Mouse (Mus musculus) limb, embryonic 13.5 days (tissue): Measurements from ENCODE around the gene Gm27021. TPM values are rescaled to one million over a fixed set of nuclear protein-coding genes. Genes with fewer than 3 reads are reported as not detected.
A peak's percentile ranks its signal among the peaks of the same experiment; 100 is the strongest.

Source experiments
- ATAC-seq: fragments of 200-750 bp; cut with Nextera tagmentation; 2 replicates; pipeline ENCODE4 v1.8.0; 2017; ENCODE audit warnings: low read depth, moderate number of reproducible peaks, moderate TSS enrichment; ENCODE audit not compliant: low FRiP score
- H3K27ac ChIP-seq: fragments of 300-500 bp; sonication (generic); 2 replicates; pipeline ENCODE4 v1.5.1; 2015; ENCODE audit warnings: inconsistent platforms, mild to moderate bottlenecking, moderate library complexity
- H3K27me3 ChIP-seq: fragments of 300-500 bp; sonication (generic); 2 replicates; pipeline ENCODE4 v1.6.1; 2015; ENCODE audit warnings: mild to moderate bottlenecking, inconsistent platforms
- H3K36me3 ChIP-seq: fragments of 300-500 bp; sonication (generic); 2 replicates; pipeline ENCODE4 v1.6.1; 2015; ENCODE audit warnings: inconsistent platforms, mild to moderate bottlenecking, moderate library complexity
- H3K4me1 ChIP-seq: fragments of 300-500 bp; sonication (generic); 2 replicates; pipeline ENCODE4 v1.6.1; 2015; ENCODE audit warnings: inconsistent platforms
- H3K4me2 ChIP-seq: fragments of 300-500 bp; sonication (generic); replicated peaks from 2 replicates; pipeline ENCODE4 v1.6.1; 2015; ENCODE audit warnings: inconsistent platforms, mild to moderate bottlenecking, moderate library complexity
- H3K4me3 ChIP-seq: fragments of 300-500 bp; sonication (generic); 2 replicates; pipeline ENCODE4 v1.5.1; 2015; ENCODE audit warnings: moderate library complexity, mild to moderate bottlenecking, inconsistent platforms
- H3K9ac ChIP-seq: fragments of 300-500 bp; sonication (generic); 2 replicates; pipeline ENCODE4 v1.6.1; 2015; ENCODE audit warnings: mild to moderate bottlenecking, inconsistent platforms
- H3K9me3 ChIP-seq: fragments of 300-500 bp; sonication (generic); 2 replicates; pipeline ENCODE4 v1.6.1; 2016; ENCODE audit warnings: inconsistent platforms
- WGBS: fragments of 180-500 bp; shearing (Covaris S2); methylation state at CpG from one replicate; pipeline ENCODE4 v1.1.7; 2015; 5-methylcytosine and 5-hydroxymethylcytosine counted together
- polyA plus RNA-seq: library from polyadenylated mRNA; unstranded; fragments of >200 nt; fragmentation: Nextera tagmentation; extraction: Ambion mirVana; gene quantifications from 2 replicates; pipeline ENCODE4 v1.2.1, GENCODE M21; 2015

Gene Gm27021
- polyA plus RNA-seq, 1 experiment from 2014 or later: 5.5 TPM

DNA sequence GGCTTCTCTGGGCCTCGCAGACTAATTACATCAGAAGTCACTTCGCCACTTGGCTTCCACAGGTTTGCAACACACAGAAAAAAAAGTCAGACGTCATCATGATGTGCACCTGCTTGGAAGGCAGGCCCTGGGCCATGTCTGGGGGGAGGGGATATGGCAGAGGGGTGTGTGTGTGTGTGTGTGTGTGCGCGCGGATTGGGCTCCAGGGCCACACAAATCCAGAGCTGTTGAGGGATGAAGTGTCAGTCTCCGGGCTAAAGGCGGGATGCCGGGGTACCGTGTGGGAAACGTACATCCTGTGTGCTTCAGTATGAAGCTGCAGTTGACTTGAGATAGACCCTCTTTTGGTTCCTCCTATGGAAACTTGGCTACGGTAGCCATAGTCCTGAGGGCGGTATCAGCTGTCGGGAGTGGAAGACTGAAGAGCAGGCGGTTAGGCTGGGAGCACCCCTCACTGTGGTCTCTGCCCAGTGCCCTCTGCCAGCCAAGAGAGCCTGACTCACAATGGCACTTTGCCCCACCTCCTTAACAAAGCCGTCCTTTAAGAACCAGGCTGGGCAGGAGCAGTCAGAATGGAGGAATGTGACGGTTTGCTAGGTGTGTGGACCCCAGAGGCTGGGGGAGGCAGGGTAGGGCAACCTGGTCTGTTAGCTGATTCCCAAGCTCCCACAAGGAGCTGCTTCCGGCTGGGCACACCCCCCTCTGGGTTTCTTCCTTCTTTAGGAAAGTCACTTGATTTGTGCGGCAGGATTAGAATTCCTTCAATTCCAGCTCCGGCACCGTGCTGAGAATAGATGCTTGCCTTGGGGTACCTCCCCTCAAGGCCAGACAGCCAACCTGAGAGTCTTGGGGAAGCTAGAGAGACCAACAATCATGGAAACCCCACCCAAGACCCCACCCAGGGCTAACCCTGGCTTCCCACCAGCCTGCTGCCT, 36.2 kb downstream of the Gm27021 start:
- WGBS: 72% methylated on average over 21 of the region's 21 CpGs

GRCm38 (mm10) chr8:120630848-120631247, 37.0 kb downstream of the Gm27021 start:
- no peak overlapping the region for H3K4me2 ChIP-seq
- peaks cover 25% of the 10 kb centered on the region for H3K27me3 ChIP-seq
- 0 out of 2 replicates have a peak, but pooled peaks cover 6% of the 10 kb centered on the region for H3K9me3 ChIP-seq
- H3K4me3 ChIP-seq: no peak overlapping the region
- H3K27ac ChIP-seq: no peak overlapping the region
- peaks cover 43% of the 10 kb centered on the region for H3K4me1 ChIP-seq
- no peak overlapping the region for H3K9ac ChIP-seq
- 37% methylated on average over 6 of the region's 6 CpGs for WGBS
- H3K36me3 ChIP-seq: no peaks in the 10 kb centered on the region
- ATAC-seq: no peak

More for the DNA sequence above, 36.2 kb downstream of the Gm27021 start:
- Histone ChIP-seq H3K9ac (no peak overlapping the region), H3K4me1 (peaks cover 43% of the 10 kb centered on the region), H3K9me3 (0 out of 2 replicates have a peak, but pooled peaks cover 6% of the 10 kb centered on the region), H3K36me3 (no peaks in the 10 kb centered on the region), H3K27ac (no peak overlapping the region), H3K4me3 (no peak overlapping the region), H3K27me3 (peaks cover 33% of the 10 kb centered on the region), H3K4me2 (no peak overlapping the region)
- no peak for ATAC-seq

DNA sequence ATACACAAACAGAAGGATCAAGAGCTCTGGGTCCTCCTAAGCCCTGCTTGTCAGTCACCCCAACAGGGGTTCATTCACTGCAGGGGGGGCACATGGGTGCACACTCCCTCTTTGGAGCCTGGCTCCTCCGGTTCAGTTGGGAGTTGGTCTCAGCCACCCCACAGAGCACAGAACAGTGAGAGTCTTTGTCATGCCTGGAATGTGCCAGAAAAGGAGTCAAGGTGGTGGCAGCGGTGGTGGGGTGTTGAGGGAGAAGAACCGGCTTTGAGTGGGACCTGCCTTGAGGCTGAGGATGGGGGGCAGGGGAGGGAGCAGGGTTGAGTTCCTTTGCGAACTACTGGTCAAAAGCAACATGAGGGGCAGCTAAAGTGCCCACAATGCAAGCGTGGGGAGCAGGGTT, 37.8 kb downstream of the Gm27021 start:
- Histone ChIP-seq H3K4me1 (peaks cover 43% of the 10 kb centered on the region), H3K4me3 (no peak overlapping the region), H3K9me3 (0 out of 2 replicates have a peak, but pooled peaks cover 6% of the 10 kb centered on the region), H3K36me3 (no peaks in the 10 kb centered on the region), H3K27ac (no peak overlapping the region), H3K9ac (no peak overlapping the region), H3K4me2 (no peak overlapping the region), H3K27me3 (peaks cover 19% of the 10 kb centered on the region)
- WGBS: 47% methylated on average over 5 of the region's 5 CpGs
- ATAC-seq: no peak

GRCm38 (mm10) chr8:120627298-120627697, 40.6 kb downstream of the Gm27021 start:
- Histone ChIP-seq H3K9ac (no peak overlapping the region), H3K4me3 (no peak overlapping the region), H3K4me1 (peaks cover 22% of the 10 kb centered on the region), H3K27ac (no peak overlapping the region), H3K36me3 (no peaks in the 10 kb centered on the region), H3K9me3 (no peaks in the 10 kb centered on the region), H3K4me2 (no peak overlapping the region), H3K27me3 (no peaks in the 10 kb centered on the region)
- ATAC-seq: no peak
- WGBS: 94% methylated on average over 5 of the region's 5 CpGs

- no peak overlapping the region for H3K4me2 ChIP-seq
- H3K9me3 ChIP-seq: no peaks in the 10 kb centered on the region
- no peak overlapping the region for H3K4me3 ChIP-seq
- no peaks in the 10 kb centered on the region for H3K36me3 ChIP-seq
- ATAC-seq: no peak
- peaks cover 14% of the 10 kb centered on the region; the same call in 1 of the 2 replicates for H3K4me1 ChIP-seq
- H3K27me3 ChIP-seq: no peaks in the 10 kb centered on the region
- no peak overlapping the region for H3K9ac ChIP-seq
- WGBS: 64% methylated on average over 11 of the region's 11 CpGs
- H3K27ac ChIP-seq: no peak overlapping the region
Observed at GRCm38 (mm10) chr8:120626461-120626860, 41.4 kb downstream of the Gm27021 start.

DNA sequence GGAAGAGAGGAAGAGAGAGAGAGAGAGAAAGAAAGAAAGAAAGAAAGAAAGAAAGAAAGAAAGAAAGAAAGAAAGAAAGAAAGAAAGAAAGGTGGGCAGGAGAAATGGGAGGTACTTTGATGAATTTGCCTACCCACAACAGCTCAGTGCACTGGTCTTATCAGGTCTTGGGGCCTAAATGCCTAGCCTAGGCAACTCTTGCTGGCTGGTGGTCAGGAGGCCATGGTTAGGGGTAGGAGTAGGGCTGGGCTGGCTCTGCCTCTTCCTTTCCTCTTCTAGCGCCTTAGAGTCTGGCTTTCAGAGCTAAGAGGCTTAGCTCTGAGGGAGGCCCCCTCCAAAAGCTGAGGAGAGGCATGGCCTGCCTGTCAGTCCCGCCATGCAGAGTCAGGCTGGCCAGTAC, 44.3 kb downstream of the Gm27021 start:
- Histone ChIP-seq H3K9me3 (no peaks in the 10 kb centered on the region), H3K4me2 (no peak overlapping the region), H3K36me3 (no peaks in the 10 kb centered on the region), H3K4me3 (no peak overlapping the region), H3K27ac (no peak overlapping the region), H3K4me1 (no peaks in the 10 kb centered on the region), H3K27me3 (no peaks in the 10 kb centered on the region), H3K9ac (no peak overlapping the region)
- WGBS: 56% methylated on average over 1 of the region's 2 CpGs
- ATAC-seq: no peak

GRCm38 (mm10) chr8:120622161-120622560, 45.7 kb downstream of the Gm27021 start:
- Histone ChIP-seq H3K27me3 (no peaks in the 10 kb centered on the region), H3K9ac (no peak overlapping the region), H3K4me1 (no peaks in the 10 kb centered on the region; the same call in 1 of the 2 replicates), H3K9me3 (no peaks in the 10 kb centered on the region), H3K36me3 (no peaks in the 10 kb centered on the region), H3K27ac (no peak overlapping the region), H3K4me3 (no peak overlapping the region), H3K4me2 (no peak overlapping the region)
- 74% methylated on average over 14 of the region's 14 CpGs for WGBS
- no peak for ATAC-seq

GRCm38 (mm10) chr8:120620441-120620840, 47.4 kb downstream of the Gm27021 start:
- 53% methylated on average over 7 of the region's 7 CpGs for WGBS
- H3K4me1 ChIP-seq: no peaks in the 10 kb centered on the region; the same call in none of the 2 replicates
- no peaks in the 10 kb centered on the region for H3K9me3 ChIP-seq
- H3K27me3 ChIP-seq: no peaks in the 10 kb centered on the region
- peak overlapping the region; percentile 19; the same call in 1 of the 2 replicates for H3K9ac ChIP-seq
- no peak overlapping the region for H3K27ac ChIP-seq
- no peak overlapping the region for H3K4me3 ChIP-seq
- no peaks in the 10 kb centered on the region for H3K36me3 ChIP-seq
- no peak for ATAC-seq
- no peak overlapping the region for H3K4me2 ChIP-seq

DNA sequence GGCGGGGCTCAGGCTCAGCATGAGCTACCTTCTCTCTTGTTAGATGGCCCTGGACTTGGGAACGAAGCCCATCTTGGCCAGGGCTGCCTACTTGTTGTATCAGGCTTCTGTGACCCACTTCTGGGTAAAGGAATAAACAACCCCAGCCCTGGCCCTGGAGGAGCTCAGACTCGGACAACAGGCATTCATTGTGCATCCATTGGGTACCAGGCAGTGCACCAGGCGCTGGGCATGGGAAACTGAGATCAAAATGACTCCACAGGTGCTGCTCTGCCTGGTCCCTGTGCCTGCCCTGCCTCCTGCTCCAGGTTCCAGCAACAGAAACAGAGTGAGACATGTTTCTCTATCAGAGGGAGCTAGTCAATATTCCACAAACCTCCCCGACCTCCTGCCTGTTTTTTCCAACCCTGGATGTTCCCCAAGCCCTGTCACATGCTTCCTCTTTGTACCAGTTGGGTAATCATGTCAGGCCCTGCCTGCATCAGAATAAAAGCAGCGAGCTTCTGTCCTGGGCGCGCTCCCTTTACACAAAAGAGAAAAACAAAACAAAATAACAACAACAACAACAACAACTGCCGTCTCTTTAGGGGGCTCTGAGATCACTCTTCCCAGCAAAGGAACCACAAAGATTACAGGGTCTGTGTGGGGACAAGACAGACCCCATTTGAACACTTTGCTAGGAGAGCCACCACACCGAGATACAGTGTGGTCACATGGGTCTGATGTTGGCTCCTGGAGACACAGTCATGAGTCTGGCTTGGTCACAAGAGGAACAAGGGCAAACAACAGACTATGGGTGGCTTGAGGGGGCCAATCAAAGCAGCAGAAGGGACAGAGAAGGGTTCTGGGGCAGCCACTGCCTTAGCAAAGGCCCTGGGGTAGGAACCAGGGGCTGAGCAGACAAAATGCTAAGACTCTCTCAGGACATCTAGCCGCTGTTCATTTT, 48.4 kb downstream of the Gm27021 start:
- no peak overlapping the region for H3K27ac ChIP-seq
- 0 out of 2 replicates have a peak overlapping the region, but pooled peaks have one; percentile 19 for H3K9ac ChIP-seq
- H3K9me3 ChIP-seq: no peaks in the 10 kb centered on the region
- H3K4me3 ChIP-seq: no peak overlapping the region
- H3K4me2 ChIP-seq: no peak overlapping the region
- no peaks in the 10 kb centered on the region; the same call in none of the 2 replicates for H3K4me1 ChIP-seq
- 74% methylated on average over 10 of the region's 11 CpGs for WGBS
- H3K36me3 ChIP-seq: no peaks in the 10 kb centered on the region
- no peak for ATAC-seq
- no peaks in the 10 kb centered on the region for H3K27me3 ChIP-seq

- Histone ChIP-seq H3K4me3 (no peak overlapping the region), H3K4me1 (no peaks in the 10 kb centered on the region; the same call in none of the 2 replicates), H3K27ac (no peak overlapping the region), H3K4me2 (peak overlapping the region; percentile 21; the same call in 1 of the 2 replicates), H3K36me3 (no peaks in the 10 kb centered on the region), H3K27me3 (no peaks in the 10 kb centered on the region), H3K9ac (no peak overlapping the region), H3K9me3 (no peaks in the 10 kb centered on the region)
- whole genome bisulfite sequencing: 1% methylated on average over 6 of the region's 6 CpGs
- ATAC-seq: 0 out of 2 replicates have a peak, but pooled peaks have one; percentile 41
Observed at GRCm38 (mm10) chr8:120618110-120618509, 49.8 kb downstream of the Gm27021 start.

GRCm38 (mm10) chr8:120616663-120617626, 50.9 kb downstream of the Gm27021 start:
- no peak overlapping the region for H3K4me3 ChIP-seq
- H3K4me2 ChIP-seq: no peak overlapping the region
- H3K27me3 ChIP-seq: no peaks in the 10 kb centered on the region
- no peak overlapping the region for H3K9ac ChIP-seq
- H3K9me3 ChIP-seq: no peaks in the 10 kb centered on the region
- no peak for ATAC-seq
- 37% methylated on average over 7 of the region's 8 CpGs for WGBS
- no peaks in the 10 kb centered on the region; the same call in none of the 2 replicates for H3K4me1 ChIP-seq
- H3K36me3 ChIP-seq: no peaks in the 10 kb centered on the region
- no peak overlapping the region for H3K27ac ChIP-seq
